Mouse (Mus musculus) hindbrain, embryonic 14.5 days (tissue): ENCODE results near the gene Pgbd1. TPM values are rescaled to one million over a fixed set of nuclear protein-coding genes. Genes with fewer than 3 reads are reported as not detected.

Source experiments
- ATAC-seq: fragments of 200-750 bp; cut with Nextera tagmentation; 2 replicates; pipeline ENCODE4 v1.8.0; 2017; ENCODE audit warnings: moderate number of reproducible peaks, mild to moderate bottlenecking, moderate TSS enrichment, moderate library complexity; ENCODE audit not compliant: low FRiP score
- DNase-seq: peaks from one replicate; pipeline ENCODE4 v3.0.0-alpha.2; 2015; ENCODE audit warnings: low spot score
- H3K27ac ChIP-seq: fragments of 300-500 bp; sonication (generic); 2 replicates; pipeline ENCODE4 v1.5.1; 2014; ENCODE audit warnings: mild to moderate bottlenecking, moderate library complexity
- H3K27me3 ChIP-seq: fragments of 300-500 bp; sonication (generic); 2 replicates; pipeline ENCODE4 v1.6.1; 2014; ENCODE audit warnings: mild to moderate bottlenecking, low read length, mixed read lengths; ENCODE audit not compliant: control insufficient read depth, insufficient read depth
- H3K36me3 ChIP-seq: fragments of 300-500 bp; sonication (generic); replicated peaks from 2 replicates; pipeline ENCODE4 v1.6.1; 2014; ENCODE audit not compliant: control insufficient read depth, insufficient read depth
- H3K4me1 ChIP-seq: fragments of 300-500 bp; sonication (generic); replicated peaks from 2 replicates; pipeline ENCODE4 v1.6.1; 2014; ENCODE audit warnings: antibody characterized with exemption, low read length, mixed read lengths; ENCODE audit not compliant: control insufficient read depth, insufficient read depth
- H3K4me2 ChIP-seq: fragments of 300-500 bp; sonication (generic); replicated peaks from 2 replicates; pipeline ENCODE4 v1.6.1; 2014; ENCODE audit warnings: mild to moderate bottlenecking, moderate library complexity
- H3K4me3 ChIP-seq: fragments of 300-500 bp; sonication (generic); replicated peaks from 2 replicates; pipeline ENCODE4 v1.5.1; 2014; ENCODE audit warnings: mild to moderate bottlenecking, low read length
- H3K9ac ChIP-seq: fragments of 300-500 bp; sonication (generic); 2 replicates; pipeline ENCODE4 v1.6.1; 2014
- H3K9me3 ChIP-seq: fragments of 300-500 bp; sonication (generic); 2 replicates; pipeline ENCODE4 v1.6.1; 2016; ENCODE audit warnings: low read length; ENCODE audit not compliant: control insufficient read depth
- WGBS: fragments of 180-500 bp; shearing (Covaris S2); extraction: QIAGEN DNeasy Blood & Tissue Kit; methylation state at CpG from one replicate; pipeline ENCODE4 v1.1.7; 2014; 5-methylcytosine and 5-hydroxymethylcytosine counted together
- polyA plus RNA-seq: library from polyadenylated mRNA; unstranded; fragments of >200 nt; fragmentation: Nextera tagmentation; extraction: Ambion mirVana; gene quantifications from 2 replicates; pipeline ENCODE4 v1.2.1, GENCODE M21; 2014

Pgbd1 gene
- polyA plus RNA-seq, 1 experiment from 2014 or later: 3.3 TPM

DNA sequence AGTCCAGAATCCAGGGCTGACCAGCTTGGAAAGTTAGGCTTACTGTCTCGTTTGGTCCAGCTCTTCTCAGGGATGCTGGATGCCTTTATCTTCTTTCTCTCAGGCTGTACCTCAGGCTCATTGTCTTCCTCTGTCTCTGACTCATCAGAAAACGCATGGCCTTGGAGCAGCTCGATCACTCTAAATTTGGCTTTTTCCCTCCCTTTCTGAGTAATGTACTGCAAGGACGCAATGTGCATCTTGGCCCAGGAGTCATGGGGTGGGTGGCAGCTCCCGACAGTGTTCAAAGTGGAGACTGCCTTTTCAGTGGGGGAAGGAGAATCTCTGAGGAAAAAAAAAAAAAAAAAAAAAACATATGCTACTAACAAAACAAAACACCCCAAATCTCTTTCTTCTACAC is 17.6 kb downstream of the Pgbd1 start:
- DNase-seq (no peak), ATAC-seq (no peak)
- no peaks in the 10 kb centered on the region for H3K4me1 ChIP-seq
- H3K4me2 ChIP-seq: no peak overlapping the region
- no peaks in the 10 kb centered on the region for H3K36me3 ChIP-seq
- H3K27ac ChIP-seq: no peak overlapping the region
- H3K27me3 ChIP-seq: no peaks in the 10 kb centered on the region
- H3K4me3 ChIP-seq: no peak overlapping the region
- no peak overlapping the region for H3K9ac ChIP-seq
- WGBS: 67% methylated on average over 5 of the region's 5 CpGs
- H3K9me3 ChIP-seq: no peaks in the 10 kb centered on the region

DNA sequence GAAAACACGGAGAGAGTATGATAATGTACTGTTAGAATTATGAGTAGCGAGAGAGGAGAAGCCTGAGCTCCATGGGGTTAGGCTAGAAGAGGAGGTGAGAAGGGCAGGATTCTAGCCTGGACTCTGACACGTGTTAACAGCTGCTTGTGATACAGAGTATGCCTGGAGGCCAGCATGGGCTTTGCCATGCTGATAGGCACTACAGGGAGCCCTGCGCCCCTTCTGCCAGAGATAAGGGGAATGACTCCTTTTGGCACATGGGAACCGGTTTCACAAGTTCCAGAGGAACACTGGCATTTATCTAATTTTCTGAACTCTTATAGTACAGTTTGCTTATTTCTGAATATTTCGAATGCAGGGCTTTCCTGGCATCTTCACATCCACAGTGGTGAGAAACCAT is 22.0 kb downstream of the Pgbd1 start:
- H3K4me1 ChIP-seq: no peaks in the 10 kb centered on the region
- no peaks in the 10 kb centered on the region for H3K36me3 ChIP-seq
- WGBS: 66% methylated on average over 6 of the region's 6 CpGs
- H3K4me2 ChIP-seq: no peak overlapping the region
- no peak overlapping the region for H3K9ac ChIP-seq
- ATAC-seq (no peak), DNase-seq (no peak)
- no peaks in the 10 kb centered on the region for H3K9me3 ChIP-seq
- no peaks in the 10 kb centered on the region for H3K27me3 ChIP-seq
- H3K4me3 ChIP-seq: no peak overlapping the region
- H3K27ac ChIP-seq: no peak overlapping the region

DNA sequence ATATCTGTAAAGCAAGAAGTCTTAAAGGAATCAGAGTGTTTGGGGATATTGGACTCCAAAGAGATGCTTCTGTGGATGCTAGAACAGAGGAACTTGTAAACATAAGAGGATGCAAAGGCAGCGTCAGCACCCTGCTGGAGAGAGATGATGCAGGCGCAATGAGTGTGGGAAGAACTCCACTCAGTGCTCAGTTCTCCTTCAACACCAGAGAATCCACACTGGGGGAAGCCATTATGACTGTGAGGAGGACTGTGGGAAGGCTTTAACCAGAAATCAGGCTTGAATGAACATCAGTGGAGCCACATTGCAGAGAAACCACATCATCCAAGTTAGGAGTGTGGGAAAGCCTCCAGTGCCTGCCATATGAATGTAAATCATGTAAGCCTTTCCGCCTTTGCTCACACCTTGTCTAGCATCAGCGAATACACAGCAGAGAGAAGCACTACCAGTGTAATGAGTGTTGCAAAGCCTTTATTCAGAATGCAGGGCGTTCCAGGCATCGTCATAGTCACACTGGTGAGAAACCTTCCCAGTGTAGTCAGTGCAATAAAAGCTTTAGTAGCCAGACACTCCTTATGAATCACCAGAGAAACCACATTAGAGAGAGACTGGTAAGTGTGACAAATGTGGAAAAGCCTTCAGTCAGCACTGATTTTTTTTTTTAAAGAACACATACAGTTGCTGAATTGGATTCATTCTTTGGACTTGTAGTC is 23.4 kb downstream of the Pgbd1 start:
- Histone ChIP-seq H3K27me3 (no peaks in the 10 kb centered on the region), H3K4me1 (no peaks in the 10 kb centered on the region), H3K36me3 (no peaks in the 10 kb centered on the region), H3K4me2 (no peak overlapping the region), H3K9ac (no peak overlapping the region), H3K9me3 (no peaks in the 10 kb centered on the region), H3K27ac (no peak overlapping the region), H3K4me3 (no peak overlapping the region)
- WGBS: 77% methylated on average over 6 of the region's 6 CpGs
- DNase-seq: no peak
- no peak for ATAC-seq

DNA sequence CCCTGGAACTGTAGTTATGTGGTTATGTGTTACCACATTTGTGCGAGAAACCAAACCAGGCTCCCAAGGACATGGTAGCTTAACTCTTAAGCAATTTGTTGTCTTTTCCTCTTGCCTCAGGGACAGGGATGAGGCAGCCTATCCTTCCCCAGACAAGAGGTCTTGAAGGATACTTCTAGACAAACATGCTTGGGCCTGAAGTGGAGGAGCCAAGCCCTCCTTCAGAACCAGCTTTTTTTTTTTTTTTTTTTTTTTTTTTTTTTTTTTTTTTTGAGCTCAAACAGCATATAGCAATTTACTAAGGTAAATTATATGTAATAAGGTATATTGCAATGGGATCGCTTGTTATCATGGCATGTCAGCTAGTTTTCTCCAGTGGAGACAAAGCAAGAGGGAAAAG is 25.1 kb downstream of the Pgbd1 start:
- H3K27me3 ChIP-seq: no peaks in the 10 kb centered on the region

DNA sequence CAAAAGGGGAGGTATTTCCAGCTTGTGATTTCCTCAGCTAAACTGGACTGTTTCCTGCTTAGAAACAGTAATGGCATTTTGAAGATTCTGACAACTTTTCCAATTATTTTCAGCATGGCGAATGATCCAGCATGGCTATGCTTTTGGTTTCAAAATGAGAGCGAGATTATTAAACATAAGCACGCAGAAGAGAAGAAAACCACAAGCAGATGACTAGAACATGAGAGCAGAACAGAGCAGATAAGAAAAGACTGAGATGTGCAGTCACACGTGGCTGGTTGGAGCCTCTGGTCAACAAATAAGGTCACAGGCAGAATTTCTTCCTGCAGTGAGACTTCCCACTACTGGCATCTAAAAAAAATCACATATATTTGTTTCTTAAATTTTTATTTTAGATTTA is 25.6 kb downstream of the Pgbd1 start:
- Histone ChIP-seq H3K4me1 (no peaks in the 10 kb centered on the region), H3K4me2 (no peak overlapping the region), H3K4me3 (no peak overlapping the region), H3K9me3 (no peaks in the 10 kb centered on the region), H3K36me3 (no peaks in the 10 kb centered on the region), H3K27ac (no peak overlapping the region), H3K9ac (no peak overlapping the region), H3K27me3 (no peaks in the 10 kb centered on the region)
- DNase-seq: no peak
- 83% methylated on average over 4 of the region's 4 CpGs for WGBS
- ATAC-seq: no peak

More for the DNA sequence above, 25.1 kb downstream of the Pgbd1 start:
- Histone ChIP-seq H3K4me3 (no peak overlapping the region), H3K4me2 (no peak overlapping the region), H3K4me1 (no peaks in the 10 kb centered on the region), H3K36me3 (no peaks in the 10 kb centered on the region), H3K27ac (no peak overlapping the region), H3K9ac (no peak overlapping the region), H3K9me3 (no peaks in the 10 kb centered on the region)
- ATAC-seq (no peak), DNase-seq (no peak)
- WGBS: 96% methylated on average over 2 of the region's 2 CpGs

DNA sequence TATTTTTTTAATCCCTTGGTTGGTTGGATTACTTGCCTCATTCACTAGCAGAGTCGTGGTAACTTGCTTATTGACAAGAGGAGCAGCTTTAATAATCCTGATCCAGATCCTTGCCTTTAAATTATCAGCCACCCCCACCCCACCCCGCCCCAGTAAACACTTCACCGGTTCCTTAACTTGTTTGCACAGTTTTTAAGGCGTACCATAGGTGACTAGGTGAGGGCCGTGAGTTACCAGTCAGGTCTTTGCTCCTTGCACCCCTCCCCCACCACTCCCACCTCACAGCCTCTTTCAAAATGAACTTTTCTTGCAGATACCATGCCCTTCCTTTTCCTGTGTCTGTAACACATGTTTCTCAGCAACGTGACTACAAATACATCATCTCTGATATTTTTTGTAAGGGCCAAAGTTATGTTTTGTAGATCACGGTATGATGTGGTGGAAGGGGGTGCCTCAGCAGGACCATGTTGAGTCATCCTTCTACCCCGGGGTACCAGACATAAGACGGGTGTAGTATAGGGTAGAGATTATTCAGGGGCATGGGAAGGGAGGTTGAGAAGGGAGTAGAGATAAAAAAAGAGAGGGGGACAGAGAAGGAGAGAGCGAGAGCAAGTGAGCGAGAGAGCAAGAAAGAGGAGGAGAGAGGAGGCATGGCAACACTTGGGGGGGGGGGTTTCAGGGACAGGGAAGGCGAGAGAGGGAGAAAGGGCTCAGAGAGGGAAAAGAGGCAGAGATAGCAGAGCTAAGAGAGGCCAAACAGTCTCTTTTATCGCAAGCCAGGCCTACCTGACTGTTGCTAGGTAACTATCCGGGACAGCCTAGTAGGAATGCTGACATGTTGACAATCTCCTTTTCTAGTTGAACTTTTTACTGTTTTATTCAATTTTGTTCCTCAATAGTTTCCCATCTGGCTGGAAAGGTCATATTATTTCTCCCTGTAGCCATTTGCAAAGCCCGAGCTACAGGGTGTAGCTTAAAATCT is 26.3 kb downstream of the Pgbd1 start:
- H3K4me2 ChIP-seq: no peak overlapping the region
- no peak overlapping the region for H3K9ac ChIP-seq
- no peak overlapping the region for H3K4me3 ChIP-seq
- no peaks in the 10 kb centered on the region for H3K36me3 ChIP-seq
- H3K27ac ChIP-seq: no peak overlapping the region
- 63% methylated on average over 15 of the region's 15 CpGs for WGBS
- no peaks in the 10 kb centered on the region for H3K9me3 ChIP-seq
- no peak for ATAC-seq
- no peak for DNase-seq
- H3K27me3 ChIP-seq: no peaks in the 10 kb centered on the region
- H3K4me1 ChIP-seq: no peaks in the 10 kb centered on the region

DNA sequence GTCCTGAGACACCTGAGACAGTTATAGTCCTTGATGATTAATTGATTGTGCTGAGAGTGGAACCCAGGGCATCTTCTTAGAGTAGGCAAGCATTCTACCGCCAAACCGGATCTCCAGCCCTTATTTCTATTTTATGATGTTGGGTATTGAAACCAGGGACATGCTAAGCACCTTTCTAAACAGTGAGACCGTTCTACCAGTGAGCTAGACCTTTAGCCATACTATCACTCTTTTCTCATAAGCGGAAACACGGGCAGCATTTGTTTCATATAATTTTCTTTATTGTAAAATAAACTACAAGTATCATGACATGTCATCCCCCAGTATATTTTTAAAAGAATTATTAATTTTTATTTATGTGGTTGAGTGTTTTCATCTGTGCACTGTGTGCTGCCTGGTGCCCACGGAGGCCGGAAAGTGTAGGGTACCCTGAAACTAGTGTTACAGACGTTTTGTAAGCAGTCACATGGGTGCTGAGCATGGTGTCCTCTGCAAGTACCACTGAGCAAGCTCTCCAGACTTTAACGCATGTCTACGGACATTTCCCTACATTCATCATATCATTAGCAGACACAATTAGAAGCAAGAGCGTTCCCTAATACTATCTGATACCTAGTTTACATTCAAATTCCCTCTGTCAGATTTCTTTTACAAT is 31.9 kb downstream of the Pgbd1 start:
- Histone ChIP-seq H3K27ac (peak overlapping the region; percentile 89), H3K4me1 (peaks cover 14% of the 10 kb centered on the region), H3K9me3 (no peaks in the 10 kb centered on the region), H3K4me2 (peak overlapping the region; percentile 78), H3K4me3 (peak overlapping the region; percentile 52), H3K36me3 (no peaks in the 10 kb centered on the region), H3K27me3 (no peaks in the 10 kb centered on the region), H3K9ac (peak overlapping the region; percentile 77)
- WGBS: 54% methylated on average over 11 of the region's 11 CpGs
- ATAC-seq: 0 out of 2 replicates have a peak, but pooled peaks have one; percentile 25
- DNase-seq: no peak

DNA sequence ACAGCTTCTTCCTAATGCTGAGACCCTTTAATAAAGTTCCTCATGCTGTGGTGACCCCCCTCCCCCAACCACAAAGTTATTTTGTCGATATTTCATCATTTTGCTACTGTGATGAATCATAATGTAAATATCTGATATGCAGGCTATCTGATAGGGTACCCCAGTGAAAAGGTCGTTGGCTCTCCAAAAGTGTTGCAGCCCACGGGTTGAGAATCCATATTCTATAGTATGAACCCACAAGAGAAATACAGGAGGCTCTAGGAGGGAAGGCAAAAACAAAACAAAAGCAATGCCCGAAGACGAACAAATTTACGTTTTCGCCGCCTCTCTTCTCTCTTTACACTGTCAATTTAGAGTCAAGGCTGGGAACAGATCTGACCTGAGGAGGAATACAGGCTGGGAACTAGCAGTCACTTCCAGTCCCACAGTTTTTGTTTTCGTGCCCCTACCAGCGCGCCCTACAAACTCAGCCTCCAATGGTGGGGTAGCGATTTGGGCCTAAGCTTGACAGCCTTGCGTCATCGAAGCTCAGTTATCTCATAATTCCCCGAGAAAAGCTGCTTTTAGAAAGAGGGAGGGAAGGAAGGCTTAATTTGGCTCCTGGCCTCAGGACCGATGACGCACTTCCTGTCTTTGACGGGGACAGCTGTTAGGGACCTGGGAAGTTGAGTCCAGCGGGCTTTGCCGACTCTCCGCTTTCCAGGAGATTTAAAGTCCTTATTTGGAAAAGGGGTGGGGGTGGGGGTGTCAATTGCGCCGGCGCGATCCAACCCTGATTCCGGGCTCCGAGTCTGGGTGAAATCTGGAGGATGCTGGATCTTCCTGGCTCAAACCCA is 32.7 kb downstream of the Pgbd1 start:
- no peaks in the 10 kb centered on the region for H3K36me3 ChIP-seq
- peak overlapping the region; percentile 78 for H3K4me2 ChIP-seq
- H3K4me3 ChIP-seq: peak overlapping the region; percentile 52
- DNase-seq: peak; percentile 88
- ATAC-seq: peak; percentile 97
- 5% methylated on average over 27 of the region's 27 CpGs for WGBS
- peaks cover 14% of the 10 kb centered on the region for H3K4me1 ChIP-seq
- H3K9ac ChIP-seq: peak overlapping the region; percentile 77
- H3K9me3 ChIP-seq: no peaks in the 10 kb centered on the region
- H3K27ac ChIP-seq: peak overlapping the region; percentile 89
- no peaks in the 10 kb centered on the region for H3K27me3 ChIP-seq
